Mouse (Mus musculus): ENCODE measurements around the gene Otud7a.

DNA sequence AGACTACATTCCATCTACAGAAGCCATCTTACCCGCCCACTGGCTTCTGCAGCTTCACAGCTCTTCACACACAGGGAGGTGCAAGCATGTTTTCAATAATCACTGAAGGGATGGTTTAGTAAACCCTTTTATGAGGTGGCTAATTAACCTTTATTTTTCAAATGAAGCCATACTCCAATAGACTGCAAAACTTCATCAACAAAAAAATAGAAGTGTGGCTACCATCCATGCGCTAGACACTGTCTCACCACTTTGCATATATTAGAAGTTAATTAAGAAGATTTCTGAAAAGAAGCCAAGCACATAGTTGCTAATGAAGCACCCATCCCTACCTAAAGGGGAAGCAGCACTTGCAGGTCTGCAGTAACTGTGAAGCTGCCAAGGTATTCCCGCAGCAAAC is 218.2 kb downstream of the Otud7a start:
- TF ChIP-seq CTCF (IDR thresholded peaks at IDR 0.05; ENCODE audit: borderline replicate concordance, extremely low read depth, insufficient read depth, insufficient read length) (no peak), POLR2A (IDR thresholded peaks at IDR 0.05; ENCODE audit: borderline replicate concordance, extremely low read depth, insufficient read depth, insufficient read length, poor library complexity, severe bottlenecking) (no peak)

Measured in brain, embryonic 14.5 days (tissue).